Mouse (Mus musculus) lung, embryonic 14.5 days (tissue): Measurements from ENCODE around the gene Ttc37. TPM values are rescaled to one million over a fixed set of nuclear protein-coding genes. Genes with fewer than 3 reads are reported as not detected.

Experiments
- ATAC-seq: fragments of 200-750 bp; cut with Nextera tagmentation; 2 replicates; pipeline ENCODE4 v1.8.0; 2017; ENCODE audit warnings: mild to moderate bottlenecking, moderate TSS enrichment, moderate library complexity; ENCODE audit not compliant: insufficient read depth
- DNase-seq: peaks from one replicate; pipeline ENCODE4 v3.0.0-alpha.2; 2015
- H3K27ac ChIP-seq: fragments of 300-500 bp; sonication (generic); 2 replicates; pipeline ENCODE4 v1.5.1; 2014; ENCODE audit warnings: low read depth, mild to moderate bottlenecking, moderate library complexity
- H3K27me3 ChIP-seq: fragments of 300-500 bp; sonication (generic); 2 replicates; pipeline ENCODE4 v1.6.1; 2014; ENCODE audit warnings: low read length, control low read depth; ENCODE audit not compliant: insufficient read depth
- H3K36me3 ChIP-seq: fragments of 300-500 bp; sonication (generic); 2 replicates; pipeline ENCODE4 v1.6.1; 2014; ENCODE audit warnings: control low read depth; ENCODE audit not compliant: insufficient read depth
- H3K4me1 ChIP-seq: fragments of 300-500 bp; sonication (generic); 2 replicates; pipeline ENCODE4 v1.6.1; 2014; ENCODE audit warnings: antibody characterized with exemption, control low read depth; ENCODE audit not compliant: insufficient read depth
- H3K4me2 ChIP-seq: fragments of 300-500 bp; sonication (generic); 2 replicates; pipeline ENCODE4 v1.6.1; 2014; ENCODE audit warnings: mild to moderate bottlenecking
- H3K4me3 ChIP-seq: fragments of 300-500 bp; sonication (generic); 2 replicates; pipeline ENCODE4 v1.5.1; 2014; ENCODE audit warnings: low read depth, low read length
- H3K9ac ChIP-seq: fragments of 300-500 bp; sonication (generic); 2 replicates; pipeline ENCODE4 v1.6.1; 2014
- H3K9me3 ChIP-seq: fragments of 300-500 bp; sonication (generic); 2 replicates; pipeline ENCODE4 v1.6.1; 2016; ENCODE audit warnings: low read depth, low read length, control low read depth
- CTCF ChIP-seq: IDR thresholded peaks from 2 replicates; pipeline ENCODE4 v1.5.1; 2016; ENCODE audit warnings: antibody characterized with exemption, low read depth
- WGBS: fragments of 180-500 bp; shearing (Covaris S2); extraction: QIAGEN DNeasy Blood & Tissue Kit; methylation state at CpG from one replicate; pipeline ENCODE4 v1.1.7; 2014; 5-methylcytosine and 5-hydroxymethylcytosine counted together
- polyA plus RNA-seq: library from polyadenylated mRNA; unstranded; fragments of >200 nt; fragmentation: Nextera tagmentation; extraction: Ambion mirVana; gene quantifications from 2 replicates; pipeline ENCODE4 v1.2.1, GENCODE M21; 2014

Ttc37 gene
- polyA plus RNA-seq, 1 experiment from 2014 or later: 19.8 TPM

GRCm38 (mm10) chr13:76109069-76109824 is 10.7 kb downstream of the Ttc37 start:
- Histone ChIP-seq H3K27me3 (no peaks in the 10 kb centered on the region), H3K4me1 (no peaks in the 10 kb centered on the region), H3K9me3 (no peaks in the 10 kb centered on the region), H3K9ac (no peak overlapping the region), H3K27ac (no peak overlapping the region), H3K4me3 (no peak overlapping the region), H3K36me3 (peaks cover 46% of the 10 kb centered on the region), H3K4me2 (no peak overlapping the region)
- ATAC-seq: no peak
- TF ChIP-seq CTCF: no peak
- WGBS: 74% methylated on average over 18 of the region's 18 CpGs
- DNase-seq: no peak

GRCm38 (mm10) chr13:76128799-76129198 is 30.3 kb downstream of the Ttc37 start:
- DNase-seq: no peak
- TF ChIP-seq CTCF: no peak
- no peak overlapping the region for H3K27ac ChIP-seq
- H3K9ac ChIP-seq: no peak overlapping the region
- H3K4me1 ChIP-seq: no peaks in the 10 kb centered on the region
- H3K36me3 ChIP-seq: peaks cover 70% of the 10 kb centered on the region
- WGBS: 87% methylated on average over 4 of the region's 4 CpGs
- no peaks in the 10 kb centered on the region for H3K27me3 ChIP-seq
- ATAC-seq: no peak
- no peak overlapping the region for H3K4me3 ChIP-seq
- no peaks in the 10 kb centered on the region for H3K9me3 ChIP-seq
- no peak overlapping the region for H3K4me2 ChIP-seq

- no peak overlapping the region for H3K27ac ChIP-seq
- DNase-seq (no peak), ATAC-seq (no peak)
- no peaks in the 10 kb centered on the region for H3K27me3 ChIP-seq
- WGBS: 85% methylated on average over 4 of the region's 4 CpGs
- peaks cover 72% of the 10 kb centered on the region for H3K36me3 ChIP-seq
- no peak overlapping the region for H3K4me2 ChIP-seq
- no peak overlapping the region for H3K4me3 ChIP-seq
- no peaks in the 10 kb centered on the region for H3K9me3 ChIP-seq
- TF ChIP-seq CTCF: no peak
- no peaks in the 10 kb centered on the region for H3K4me1 ChIP-seq
- H3K9ac ChIP-seq: no peak overlapping the region
Observed at GRCm38 (mm10) chr13:76132415-76132814, 33.9 kb downstream of the Ttc37 start.

GRCm38 (mm10) chr13:76138862-76139261 is 40.3 kb downstream of the Ttc37 start:
- ATAC-seq: no peak
- H3K4me3 ChIP-seq: no peak overlapping the region
- no peaks in the 10 kb centered on the region for H3K9me3 ChIP-seq
- no peak for TF ChIP-seq CTCF
- no peaks in the 10 kb centered on the region for H3K27me3 ChIP-seq
- no peak overlapping the region for H3K9ac ChIP-seq
- peaks cover 58% of the 10 kb centered on the region for H3K36me3 ChIP-seq
- no peak for DNase-seq
- H3K4me2 ChIP-seq: no peak overlapping the region
- WGBS: 89% methylated on average over 3 of the region's 3 CpGs
- H3K4me1 ChIP-seq: no peaks in the 10 kb centered on the region
- no peak overlapping the region for H3K27ac ChIP-seq

- ATAC-seq: no peak
- 87% methylated on average over 12 of the region's 12 CpGs for WGBS
- no peak for TF ChIP-seq CTCF
- Histone ChIP-seq H3K4me3 (no peak overlapping the region), H3K4me2 (no peak overlapping the region), H3K9me3 (no peaks in the 10 kb centered on the region), H3K27ac (no peak overlapping the region), H3K9ac (no peak overlapping the region), H3K27me3 (no peaks in the 10 kb centered on the region), H3K36me3 (peaks cover 48% of the 10 kb centered on the region), H3K4me1 (no peaks in the 10 kb centered on the region)
- no peak for DNase-seq
Observed at GRCm38 (mm10) chr13:76141117-76141808, 42.7 kb downstream of the Ttc37 start.

- no peaks in the 10 kb centered on the region for H3K27me3 ChIP-seq
- no peaks in the 10 kb centered on the region for H3K4me1 ChIP-seq
- no peak for ATAC-seq
- no peaks in the 10 kb centered on the region for H3K9me3 ChIP-seq
- no peak for DNase-seq
- no peak overlapping the region for H3K9ac ChIP-seq
- TF ChIP-seq CTCF: no peak
- peaks cover 62% of the 10 kb centered on the region for H3K36me3 ChIP-seq
- WGBS: 87% methylated on average over 5 of the region's 5 CpGs
- H3K4me2 ChIP-seq: no peak overlapping the region
- no peak overlapping the region for H3K4me3 ChIP-seq
- H3K27ac ChIP-seq: no peak overlapping the region
Observed at GRCm38 (mm10) chr13:76150483-76150882, 51.9 kb downstream of the Ttc37 start.

GRCm38 (mm10) chr13:76157099-76157498 is 58.6 kb downstream of the Ttc37 start:
- Histone ChIP-seq H3K36me3 (peaks cover 60% of the 10 kb centered on the region), H3K27ac (no peak overlapping the region), H3K4me2 (no peak overlapping the region), H3K4me1 (no peaks in the 10 kb centered on the region), H3K27me3 (no peaks in the 10 kb centered on the region), H3K9me3 (no peaks in the 10 kb centered on the region), H3K4me3 (no peak overlapping the region), H3K9ac (no peak overlapping the region)
- 64% methylated on average over 3 of the region's 3 CpGs for WGBS
- ATAC-seq (no peak), DNase-seq (peak; percentile 35)
- TF ChIP-seq CTCF: no peak
